Mouse (Mus musculus): ENCODE data around the gene 1810010H24Rik.
"Not testable (repeated sequence)": the region's sequence is repeated elsewhere in the genome, so short reads cannot be mapped to it uniquely, and the experiment has no call there.

1810010H24Rik gene

GRCm38 (mm10) chr11:107041396-107041795 is 15.9 kb downstream of the 1810010H24Rik start:
- no peak for DNase-seq (ENCODE audit: low read depth)

GRCm38 (mm10) chr11:107043361-107043760 is 17.9 kb downstream of the 1810010H24Rik start:
- DNase-seq (ENCODE audit: low read depth): no peak

- peak; percentile 94 for DNase-seq (ENCODE audit: low read depth)
Observed at GRCm38 (mm10) chr11:107044321-107044720, 18.8 kb downstream of the 1810010H24Rik start.

GRCm38 (mm10) chr11:107045546-107045945 is 20.1 kb downstream of the 1810010H24Rik start:
- no peak for DNase-seq (ENCODE audit: low read depth)

GRCm38 (mm10) chr11:107046766-107047620 is 21.5 kb downstream of the 1810010H24Rik start:
- DNase-seq (ENCODE audit: low read depth): no peak

- DNase-seq (ENCODE audit: low read depth): no peak
Observed at GRCm38 (mm10) chr11:107054870-107055269, 29.4 kb downstream of the 1810010H24Rik start.

GRCm38 (mm10) chr11:107057391-107057790 is 31.9 kb downstream of the 1810010H24Rik start:
- DNase-seq (ENCODE audit: low read depth): no peak

GRCm38 (mm10) chr11:107059634-107060033 is 34.2 kb downstream of the 1810010H24Rik start:
- not testable (repeated sequence) for DNase-seq (ENCODE audit: low read depth)

- no peak for DNase-seq (ENCODE audit: low read depth)
Observed at GRCm38 (mm10) chr11:107060941-107061340, 35.5 kb downstream of the 1810010H24Rik start.

GRCm38 (mm10) chr11:107063067-107063466 is 37.6 kb downstream of the 1810010H24Rik start:
- no peak for DNase-seq (ENCODE audit: low read depth)

- no peak for DNase-seq (ENCODE audit: low read depth)
Observed at GRCm38 (mm10) chr11:107064590-107064989, 39.1 kb downstream of the 1810010H24Rik start.

- peak; percentile 49 for DNase-seq (ENCODE audit: low read depth)
Observed at GRCm38 (mm10) chr11:107065216-107065785, 39.8 kb downstream of the 1810010H24Rik start.

Measured in 416B (cell line).